24 mouse cellular contexts compared by ENCODE assay signal in the genomic region with DNA sequence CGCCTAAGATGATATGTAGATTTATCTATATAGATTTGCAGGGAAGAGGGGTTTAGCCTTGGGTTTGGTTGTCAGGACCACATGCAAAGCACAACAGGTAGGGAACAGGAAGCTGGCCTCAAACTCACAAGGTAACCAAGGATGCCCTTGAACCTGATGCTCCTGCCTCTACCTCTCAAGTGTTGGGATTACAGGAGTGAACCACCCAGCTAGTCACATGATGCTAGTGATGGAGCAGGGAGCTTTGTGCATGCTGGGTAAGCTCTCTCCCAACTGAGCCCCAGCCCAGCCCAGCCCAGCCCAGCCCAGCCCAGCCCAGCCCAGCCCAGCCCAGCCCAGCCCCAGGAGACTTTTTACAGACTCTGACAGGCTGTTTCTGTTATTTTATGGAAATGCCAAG. TPM values are rescaled to one million over a fixed set of nuclear protein-coding genes. Genes with fewer than 3 reads are reported as not detected.
DNase-seq lines count a peak whose midpoint lies in the region; ATAC-seq and TF ChIP-seq lines count a peak whose summit lies in the region.
"Had no signal": no experiment of that assay in that cellular context is flagged by ENCODE, and none has a peak within 500 bp of the region (broad histone marks: within the 10 kb centered on the region; RNA-seq: fewer than 3 reads in every experiment).

No protein-coding gene starts in this region.

- H3K9ac ChIP-seq in kidney, embryonic 14.5 days (ENCODE audit: low read depth, low read length), result no peak overlapping the region
- H3K9ac ChIP-seq: embryonic facial prominence, embryonic 13.5 days; embryonic facial prominence, embryonic 15.5 days; forebrain, embryonic 12.5 days had no signal

- no peaks in the 10 kb centered on the region for H3K79me3 ChIP-seq in C2C12 (ENCODE audit: low read depth)

- WGBS in kidney, embryonic 14.5 days, result 80% methylated on average over 1 of the region's 1 CpGs

- peak; percentile 40 for DNase-seq in NIH3T3 (ENCODE audit: low read depth)
- DNase-seq in urinary bladder, postnatal 36 days (ENCODE audit: low spot score in 2 of 2), result no peak
- no peak for DNase-seq in kidney, postnatal 14 days
- DNase-seq: adrenal gland, adult 2 months; adrenal gland, postnatal 10 days; adrenal gland, postnatal 25 days; B cell, adult 2 months; cerebellum, adult 11 months; cerebellum, adult 18-20 months; cerebellum, adult 8-10 months; cerebellum, adult 9-11 months; cerebellum, postnatal 14 days; cerebellum, postnatal 36 days; embryo, embryonic 11 days had no signal

- TF ChIP-seq CTCF in C2C12 (IDR thresholded peaks at IDR 0.05; ENCODE audit: control insufficient read depth, insufficient read depth, insufficient read length), result no peak

- H3K36me3 ChIP-seq in C2C12 (ENCODE audit: control insufficient read depth, insufficient read depth), result no peaks in the 10 kb centered on the region
- H3K36me3 ChIP-seq in kidney, embryonic 14.5 days (ENCODE audit: control insufficient read depth, insufficient read depth, low read length), result no peaks in the 10 kb centered on the region
- H3K36me3 ChIP-seq: embryonic facial prominence, embryonic 13.5 days; embryonic facial prominence, embryonic 15.5 days; forebrain, embryonic 10.5 days; forebrain, embryonic 12.5 days; G1E had no signal

- H3K79me2 ChIP-seq in C2C12 (ENCODE audit: control insufficient read depth, insufficient read depth), result peaks cover 20% of the 10 kb centered on the region

- no peak overlapping the region for H3ac ChIP-seq in C2C12 (ENCODE audit: control insufficient read depth, insufficient read length, low read depth)

- H3K4me2 ChIP-seq in kidney, embryonic 14.5 days (replicated peaks; ENCODE audit: low read depth, low read length), result no peak overlapping the region
- H3K4me2 ChIP-seq: embryonic facial prominence, embryonic 13.5 days; embryonic facial prominence, embryonic 15.5 days; forebrain, embryonic 12.5 days had no signal

- H3K9me3 ChIP-seq in kidney, embryonic 14.5 days (ENCODE audit: control insufficient read depth, low read length), result no peaks in the 10 kb centered on the region
- H3K9me3 ChIP-seq: embryonic facial prominence, embryonic 13.5 days; embryonic facial prominence, embryonic 15.5 days; forebrain, embryonic 10.5 days; forebrain, embryonic 12.5 days; G1E had no signal

- H3K27ac ChIP-seq in kidney, embryonic 14.5 days (ENCODE audit: low read depth, low read length), result no peak overlapping the region
- H3K27ac ChIP-seq: embryonic facial prominence, embryonic 13.5 days; embryonic facial prominence, embryonic 15.5 days; forebrain, embryonic 10.5 days; forebrain, embryonic 12.5 days had no signal

- H3K4me1 ChIP-seq in kidney, embryonic 14.5 days (ENCODE audit: control insufficient read depth, insufficient read depth, low read length), result peaks cover 10% of the 10 kb centered on the region; the same call in 1 of the 2 replicates

- ATAC-seq in kidney, embryonic 14.5 days (ENCODE audit: low FRiP score, low TSS enrichment), result no peak
- ATAC-seq: forebrain, embryonic 14.5 days; forebrain, embryonic 16.5 days had no signal

- H3K4me3 ChIP-seq in C2C12 (ENCODE audit: insufficient read depth, poor library complexity, severe bottlenecking), result no peak overlapping the region
- H3K4me3 ChIP-seq in kidney, embryonic 14.5 days (ENCODE audit: low read length), result no peak overlapping the region
- H3K4me3 ChIP-seq: embryonic facial prominence, embryonic 13.5 days; embryonic facial prominence, embryonic 15.5 days; erythroblast, embryonic 14.5 days; forebrain, embryonic 10.5 days; forebrain, embryonic 12.5 days had no signal

- no peaks in the 10 kb centered on the region for H3K27me3 ChIP-seq in C2C12 (ENCODE audit: control insufficient read depth, insufficient read depth, insufficient read length)
- H3K27me3 ChIP-seq in kidney, embryonic 14.5 days (ENCODE audit: control insufficient read depth, insufficient read depth, low read length), result peaks cover 11% of the 10 kb centered on the region

TF ChIP-seq in C2C12, 6 proteins besides CTCF, POLR2A, EP300 and RAD21:
- no peak for TF ChIP-seq CEBPB (IDR thresholded peaks at IDR 0.05; ENCODE audit: low read depth)
- TF ChIP-seq MYOG (IDR thresholded peaks at IDR 0.05; ENCODE audit: control insufficient read depth, extremely low read depth, insufficient read length), result no peak
- TF ChIP-seq USF1 (IDR thresholded peaks at IDR 0.05; ENCODE audit: low read depth), result peak; percentile 87

RNA-seq across cellular contexts. Expression of gene Ass1, which starts 2.5 kb away (rescaled TPM):
- polyA plus RNA-seq in C2C12 (2012; fragmentation: generic; extraction: Trizol), result 248 TPM
- 13.8 and 20.3 TPM in 2 replicates for polyA plus RNA-seq in kidney, embryonic 14.5 days (2014; fragmentation: Nextera tagmentation; extraction: Ambion mirVana)
- polyA plus RNA-seq: G1E had no signal

Comparison
In these comparisons a context has a peak if more than half of its experiments do, and no peak if none do; other contexts are left out.
1. RNA of gene Ass1, which starts 2.5 kb away (polyA plus RNA-seq): 248 TPM in C2C12 (single experiment); 13.8 to 20.3 TPM in kidney, embryonic 14.5 days; every median in the first group is over 10 times any median in the second.